Mouse (Mus musculus): ENCODE data around the gene Ago1. TPM values are rescaled to one million over a fixed set of nuclear protein-coding genes. Genes with fewer than 3 reads are reported as not detected.

Gene Ago1
- polyA plus RNA-seq, 1 experiment from 2014 or later = 8.8 TPM

Other genes with a start within 250 kb of the Ago1 start
- 66.1 and 68.2 TPM in 2 replicates for gene Map7d1, start 212.2 kb downstream of the Ago1 start, polyA plus RNA-seq (2015; fragmentation: Nextera tagmentation; extraction: Ambion mirVana)
- 193 and 198 TPM in 2 replicates for gene Trappc3, start 206.3 kb downstream of the Ago1 start, polyA plus RNA-seq (2015; fragmentation: Nextera tagmentation; extraction: Ambion mirVana)
- 2.2 and 2.5 TPM in 2 replicates for gene Col8a2, start 181.8 kb downstream of the Ago1 start, polyA plus RNA-seq (2015; fragmentation: Nextera tagmentation; extraction: Ambion mirVana)
- gene Adprhl2, start 146.9 kb downstream of the Ago1 start, polyA plus RNA-seq (2015; fragmentation: Nextera tagmentation; extraction: Ambion mirVana) = 83.9 and 87.5 TPM in 2 replicates
- gene Tekt2, start 142.9 kb downstream of the Ago1 start, polyA plus RNA-seq (2015; fragmentation: Nextera tagmentation; extraction: Ambion mirVana) = 15.3 and 17.3 TPM in 2 replicates
- gene Ago3, start 39.0 kb downstream of the Ago1 start, polyA plus RNA-seq (2015; fragmentation: Nextera tagmentation; extraction: Ambion mirVana) = 14.3 and 18.5 TPM in 2 replicates
- gene Ago4, start 64.9 kb upstream of the Ago1 start, polyA plus RNA-seq (2015; fragmentation: Nextera tagmentation; extraction: Ambion mirVana) = 8.4 and 11.6 TPM in 2 replicates
- 3.4 and 3.9 TPM in 2 replicates for gene Clspn, start 88.4 kb upstream of the Ago1 start, polyA plus RNA-seq (2015; fragmentation: Nextera tagmentation; extraction: Ambion mirVana)
- 14.9 and 16.7 TPM in 2 replicates for gene 5730409E04Rik, start 141.2 kb upstream of the Ago1 start, polyA plus RNA-seq (2015; fragmentation: Nextera tagmentation; extraction: Ambion mirVana)
- gene Psmb2, start 209.0 kb upstream of the Ago1 start, polyA plus RNA-seq (2015; fragmentation: Nextera tagmentation; extraction: Ambion mirVana) = 393 and 408 TPM in 2 replicates

Measured in midbrain, embryonic 16.5 days (tissue).